Mouse (Mus musculus) B cell, adult 2 months (primary cell): ENCODE data around the gene Snrnp40.

Experiments
- DNase-seq, 2 experiments: peaks; one replicate each; pipeline ENCODE4 v3.0.0; 2022

The Snrnp40 gene

DNA sequence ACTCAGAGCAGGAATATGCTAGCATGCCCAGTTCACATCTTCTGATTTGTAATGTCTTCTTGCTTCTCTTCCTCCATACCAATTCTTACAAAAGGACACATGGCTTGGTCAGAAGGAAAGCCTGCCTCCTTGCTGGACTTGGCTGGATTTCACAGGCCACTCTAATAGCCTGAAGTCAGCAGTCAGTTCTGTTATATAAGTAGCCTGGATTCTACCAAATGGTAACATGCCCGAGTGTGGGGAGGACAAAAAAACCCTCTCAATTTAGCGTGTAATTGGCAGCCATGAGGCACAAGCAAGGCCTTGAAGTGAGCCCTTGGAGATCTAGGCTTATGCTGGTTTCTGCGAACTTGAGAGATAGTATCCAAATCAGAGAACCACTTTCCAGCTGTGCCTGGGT, 27.3 kb downstream of the Snrnp40 start:
- no peak for DNase-seq

DNA sequence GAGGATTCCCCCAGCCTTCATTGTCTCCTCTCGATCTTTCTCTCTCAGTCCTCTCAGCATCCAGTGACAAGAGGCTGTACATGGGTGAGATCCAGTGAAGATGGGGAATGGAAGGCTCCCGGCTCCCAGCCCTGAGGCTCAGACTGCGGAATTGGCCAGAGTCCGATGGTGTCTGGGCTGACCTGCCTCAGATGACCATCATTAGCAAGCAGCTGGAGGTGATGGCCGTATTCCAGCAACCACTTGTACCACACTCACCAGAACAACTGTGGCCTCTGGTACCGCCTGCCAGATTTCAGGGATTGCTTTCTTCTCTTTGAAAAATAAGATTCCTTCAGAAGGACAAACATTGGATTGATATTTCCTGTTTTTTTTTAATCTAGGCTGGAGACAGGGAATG, 29.6 kb downstream of the Snrnp40 start:
- no peak for DNase-seq

- DNase-seq: no peak
These were observed 30.0 kb downstream of the Snrnp40 start for GRCm38 (mm10) chr4:130389927-130390326.

- DNase-seq: no peak
These were observed 31.3 kb downstream of the Snrnp40 start for GRCm38 (mm10) chr4:130391265-130391664.
